Mouse (Mus musculus) forebrain, embryonic 15.5 days (tissue): ENCODE data around the gene Aipl1. TPM values are rescaled to one million over a fixed set of nuclear protein-coding genes. Genes with fewer than 3 reads are reported as not detected.
A peak's percentile ranks its signal among the peaks of the same experiment; 100 is the strongest.

Experiments
- ATAC-seq: fragments of 200-750 bp; cut with Nextera tagmentation; replicated peaks from 2 replicates; pipeline ENCODE4 v1.8.0; 2017; ENCODE audit warnings: mild to moderate bottlenecking, moderate TSS enrichment, moderate library complexity
- H3K27ac ChIP-seq: fragments of 300-500 bp; sonication (generic); replicated peaks from 2 replicates; pipeline ENCODE4 v1.5.1; 2015; ENCODE audit warnings: mild to moderate bottlenecking, inconsistent platforms
- H3K27me3 ChIP-seq: fragments of 300-500 bp; sonication (generic); 2 replicates; pipeline ENCODE4 v1.6.1; 2015; ENCODE audit warnings: inconsistent platforms
- H3K36me3 ChIP-seq: fragments of 300-500 bp; sonication (generic); 2 replicates; pipeline ENCODE4 v1.6.1; 2015; ENCODE audit warnings: mild to moderate bottlenecking, inconsistent platforms
- H3K4me1 ChIP-seq: fragments of 300-500 bp; sonication (generic); 2 replicates; pipeline ENCODE4 v1.6.1; 2015; ENCODE audit warnings: inconsistent platforms
- H3K4me2 ChIP-seq: fragments of 300-500 bp; sonication (generic); replicated peaks from 2 replicates; pipeline ENCODE4 v1.6.1; 2015; ENCODE audit warnings: mild to moderate bottlenecking, inconsistent platforms
- H3K4me3 ChIP-seq: fragments of 300-500 bp; sonication (generic); 2 replicates; pipeline ENCODE4 v1.5.1; 2015; ENCODE audit warnings: mild to moderate bottlenecking, inconsistent platforms
- H3K9ac ChIP-seq: fragments of 300-500 bp; sonication (generic); replicated peaks from 2 replicates; pipeline ENCODE4 v1.6.1; 2015; ENCODE audit warnings: mild to moderate bottlenecking, inconsistent platforms
- H3K9me3 ChIP-seq: fragments of 300-500 bp; sonication (generic); 2 replicates; pipeline ENCODE4 v1.6.1; 2016; ENCODE audit warnings: inconsistent platforms
- WGBS: fragments of 180-500 bp; shearing (Covaris S2); methylation state at CpG from one replicate; pipeline ENCODE4 v1.1.7; 2015; ENCODE audit warnings: mixed read lengths; 5-methylcytosine and 5-hydroxymethylcytosine counted together
- polyA plus RNA-seq: library from polyadenylated mRNA; unstranded; fragments of >200 nt; fragmentation: Nextera tagmentation; extraction: Ambion mirVana; gene quantifications from 2 replicates; pipeline ENCODE4 v1.2.1, GENCODE M21; 2015

Aipl1 gene
- polyA plus RNA-seq, 1 experiment from 2014 or later = 0.42 TPM

GRCm38 (mm10) chr11:72049171-72049759, 12.0 kb upstream of the Aipl1 start:
- no peak for ATAC-seq
- 63% methylated on average over 8 of the region's 8 CpGs for WGBS
- Histone ChIP-seq H3K27me3 (0 out of 2 replicates have a peak, but pooled peaks cover 5% of the 10 kb centered on the region), H3K9ac (no peak overlapping the region), H3K4me2 (no peak overlapping the region), H3K36me3 (peaks cover 7% of the 10 kb centered on the region; the same call in 1 of the 2 replicates), H3K27ac (no peak overlapping the region), H3K4me1 (peaks cover 24% of the 10 kb centered on the region), H3K9me3 (no peaks in the 10 kb centered on the region), H3K4me3 (no peak overlapping the region)

GRCm38 (mm10) chr11:72048730-72049129, 11.4 kb upstream of the Aipl1 start:
- H3K27ac ChIP-seq = no peak overlapping the region
- H3K4me2 ChIP-seq = no peak overlapping the region
- 0 out of 2 replicates have a peak, but pooled peaks cover 3% of the 10 kb centered on the region for H3K27me3 ChIP-seq
- H3K36me3 ChIP-seq = peaks cover 7% of the 10 kb centered on the region; the same call in 1 of the 2 replicates
- H3K9ac ChIP-seq = no peak overlapping the region
- no peak for ATAC-seq
- no peaks in the 10 kb centered on the region for H3K9me3 ChIP-seq
- no peak overlapping the region for H3K4me3 ChIP-seq
- WGBS = 53% methylated on average over 6 of the region's 6 CpGs
- peaks cover 29% of the 10 kb centered on the region for H3K4me1 ChIP-seq

GRCm38 (mm10) chr11:72044231-72044630, 6.9 kb upstream of the Aipl1 start:
- H3K36me3 ChIP-seq = peaks cover 7% of the 10 kb centered on the region; the same call in 1 of the 2 replicates
- no peaks in the 10 kb centered on the region for H3K9me3 ChIP-seq
- H3K27ac ChIP-seq = no peak overlapping the region
- no peak overlapping the region; the same call in 1 of the 2 replicates for H3K4me3 ChIP-seq
- H3K9ac ChIP-seq = no peak overlapping the region
- H3K4me1 ChIP-seq = peaks cover 47% of the 10 kb centered on the region
- WGBS = 83% methylated on average over 3 of the region's 3 CpGs
- H3K27me3 ChIP-seq = no peaks in the 10 kb centered on the region
- no peak for ATAC-seq
- no peak overlapping the region for H3K4me2 ChIP-seq

- H3K4me3 ChIP-seq = peak overlapping the region; percentile 87
- H3K9ac ChIP-seq = peak overlapping the region; percentile 46
- H3K9me3 ChIP-seq = no peaks in the 10 kb centered on the region
- peaks cover 7% of the 10 kb centered on the region; the same call in 1 of the 2 replicates for H3K36me3 ChIP-seq
- H3K4me2 ChIP-seq = peak overlapping the region; percentile 87
- peaks cover 50% of the 10 kb centered on the region for H3K4me1 ChIP-seq
- no peak for ATAC-seq
- no peak overlapping the region for H3K27ac ChIP-seq
- H3K27me3 ChIP-seq = no peaks in the 10 kb centered on the region
- 2% methylated on average over 14 of the region's 14 CpGs for WGBS
Observed at GRCm38 (mm10) chr11:72042631-72043030, 5.3 kb upstream of the Aipl1 start.

- peak; percentile 93 for ATAC-seq
- Histone ChIP-seq H3K36me3 (peaks cover 7% of the 10 kb centered on the region; the same call in 1 of the 2 replicates), H3K9me3 (no peaks in the 10 kb centered on the region), H3K27me3 (no peaks in the 10 kb centered on the region), H3K4me2 (peak within 1 kb of the TSS; percentile 87), H3K9ac (peak within 1 kb of the TSS; percentile 75), H3K4me3 (peak within 1 kb of the TSS; percentile 87), H3K4me1 (peaks cover 50% of the 10 kb centered on the region), H3K27ac (peak within 1 kb of the TSS; percentile 82)
- WGBS = under 1% methylated on average over 52 of the region's 52 CpGs
Observed at GRCm38 (mm10) chr11:72041768-72042607, 4.7 kb upstream of the Aipl1 start, which contains the start of gene Pimreg. TSS of gene Pimreg (plus strand) at chr11:72042032.

GRCm38 (mm10) chr11:72041290-72041767, 4.0 kb upstream of the Aipl1 start:
- Histone ChIP-seq H3K9me3 (no peaks in the 10 kb centered on the region), H3K4me2 (peak overlapping the region; percentile 87), H3K4me1 (peaks cover 50% of the 10 kb centered on the region), H3K27me3 (no peaks in the 10 kb centered on the region), H3K36me3 (peaks cover 6% of the 10 kb centered on the region; the same call in 1 of the 2 replicates), H3K4me3 (peak overlapping the region; percentile 87), H3K27ac (peak overlapping the region; percentile 82), H3K9ac (peak overlapping the region; percentile 75)
- no peak for ATAC-seq
- WGBS = 16% methylated on average over 6 of the region's 6 CpGs

- H3K9me3 ChIP-seq = no peaks in the 10 kb centered on the region
- no peaks in the 10 kb centered on the region for H3K27me3 ChIP-seq
- H3K36me3 ChIP-seq = no peaks in the 10 kb centered on the region
- H3K4me1 ChIP-seq = peaks cover 50% of the 10 kb centered on the region
- ATAC-seq = no peak; the same call in 1 of the 2 replicates
- H3K4me2 ChIP-seq = peak overlapping the region; percentile 28
- peak overlapping the region; percentile 26 for H3K9ac ChIP-seq
- WGBS = 22% methylated on average over 16 of the region's 16 CpGs
- H3K27ac ChIP-seq = peak overlapping the region; percentile 74
- H3K4me3 ChIP-seq = peak overlapping the region; percentile 3; the same call in 1 of the 2 replicates
Observed at GRCm38 (mm10) chr11:72039599-72040386, 2.5 kb upstream of the Aipl1 start.

- H3K27ac ChIP-seq = no peak overlapping the region
- peaks cover 32% of the 10 kb centered on the region for H3K4me1 ChIP-seq
- no peak overlapping the region for H3K4me2 ChIP-seq
- no peak for ATAC-seq
- H3K4me3 ChIP-seq = no peak overlapping the region
- H3K36me3 ChIP-seq = no peaks in the 10 kb centered on the region
- no peaks in the 10 kb centered on the region for H3K9me3 ChIP-seq
- 1% methylated on average over 4 of the region's 4 CpGs for WGBS
- no peak overlapping the region for H3K9ac ChIP-seq
- H3K27me3 ChIP-seq = no peaks in the 10 kb centered on the region
Observed at GRCm38 (mm10) chr11:72037996-72038395, 687 bp upstream of the Aipl1 start.

- Histone ChIP-seq H3K4me1 (peaks cover 13% of the 10 kb centered on the region; the same call in 1 of the 2 replicates), H3K9ac (no peak overlapping the region), H3K4me2 (no peak overlapping the region), H3K4me3 (no peak overlapping the region), H3K9me3 (no peaks in the 10 kb centered on the region), H3K27me3 (no peaks in the 10 kb centered on the region), H3K27ac (no peak overlapping the region), H3K36me3 (no peaks in the 10 kb centered on the region)
- no peak for ATAC-seq
- 87% methylated on average over 3 of the region's 3 CpGs for WGBS
Observed at GRCm38 (mm10) chr11:72032589-72032988, 4.7 kb downstream of the Aipl1 start.

- H3K27ac ChIP-seq = no peak overlapping the region
- H3K9me3 ChIP-seq = no peaks in the 10 kb centered on the region
- H3K4me1 ChIP-seq = peaks cover 13% of the 10 kb centered on the region; the same call in 1 of the 2 replicates
- H3K27me3 ChIP-seq = no peaks in the 10 kb centered on the region
- H3K36me3 ChIP-seq = no peaks in the 10 kb centered on the region
- no peak overlapping the region for H3K9ac ChIP-seq
- ATAC-seq = no peak
- WGBS = 74% methylated on average over 4 of the region's 4 CpGs
- no peak overlapping the region for H3K4me2 ChIP-seq
- H3K4me3 ChIP-seq = no peak overlapping the region
Observed at GRCm38 (mm10) chr11:72032091-72032490, 5.2 kb downstream of the Aipl1 start.

GRCm38 (mm10) chr11:72031353-72031752, 6.0 kb downstream of the Aipl1 start:
- WGBS = 90% methylated on average over 7 of the region's 7 CpGs
- Histone ChIP-seq H3K4me1 (peaks cover 13% of the 10 kb centered on the region; the same call in 1 of the 2 replicates), H3K4me2 (no peak overlapping the region), H3K36me3 (no peaks in the 10 kb centered on the region), H3K27ac (no peak overlapping the region), H3K9ac (no peak overlapping the region), H3K9me3 (no peaks in the 10 kb centered on the region), H3K27me3 (no peaks in the 10 kb centered on the region), H3K4me3 (no peak overlapping the region)
- no peak for ATAC-seq
